7 mouse cellular contexts compared by ENCODE assay signal in genomic region chr13:93499167-93499972, GRCm38 (mm10). TPM values are rescaled to one million over a fixed set of nuclear protein-coding genes. Genes with fewer than 3 reads are reported as not detected.
A peak's percentile ranks its signal among the peaks of the same experiment; 100 is the strongest.
DNase-seq lines count a peak whose midpoint lies in the region; ATAC-seq lines count a peak whose summit lies in the region.

Gene Jmy (minus strand): TSS chr13:93499808.

- no peaks in the 10 kb centered on the region for H3K27me3 ChIP-seq in limb, embryonic 10.5 days (ENCODE audit: low read depth, poor library complexity, severe bottlenecking)
- H3K27me3 ChIP-seq in midbrain, embryonic 13.5 days = no peaks in the 10 kb centered on the region

- ATAC-seq in granulocyte monocyte progenitor cell, adult 5-6 weeks (replicated peaks; ENCODE audit: poor library complexity, severe bottlenecking) = peak; percentile 74
- ATAC-seq in midbrain, embryonic 13.5 days = peak; percentile 94

- peak within 1 kb of the TSS; percentile 88 for H3K9ac ChIP-seq in midbrain, embryonic 13.5 days (replicated peaks)

- H3K4me1 ChIP-seq in limb, embryonic 10.5 days = peaks cover 24% of the 10 kb centered on the region
- peaks cover 37% of the 10 kb centered on the region for H3K4me1 ChIP-seq in midbrain, embryonic 13.5 days (replicated peaks)

- DNase-seq in adrenal gland, adult 8-10 months = peak; percentile 77
- peak; percentile 87 for DNase-seq in embryo, embryonic 9.5 days (ENCODE audit: extremely low spot score)
- peak; percentile 82 for DNase-seq in kidney, adult 11 months
- peak; percentile 88 for DNase-seq in limb, embryonic 10.5 days (ENCODE audit: low spot score)
- DNase-seq in spleen, adult 12 weeks (ENCODE audit: low spot score) = peak; percentile 73

- H3K27ac ChIP-seq in limb, embryonic 10.5 days = peak within 1 kb of the TSS; percentile 93
- H3K27ac ChIP-seq in midbrain, embryonic 13.5 days = peak within 1 kb of the TSS; percentile 96

- under 1% methylated on average over 105 of the region's 105 CpGs for WGBS in limb, embryonic 10.5 days
- under 1% methylated on average over 96 of the region's 105 CpGs for WGBS in midbrain, embryonic 13.5 days

- H3K4me2 ChIP-seq in midbrain, embryonic 13.5 days (replicated peaks) = peak within 1 kb of the TSS; percentile 94

- H3K4me3 ChIP-seq in limb, embryonic 10.5 days = peak within 1 kb of the TSS; percentile 98
- H3K4me3 ChIP-seq in midbrain, embryonic 13.5 days (replicated peaks) = peak within 1 kb of the TSS; percentile 99

- no peaks in the 10 kb centered on the region for H3K9me3 ChIP-seq in limb, embryonic 10.5 days (replicated peaks)
- H3K9me3 ChIP-seq in midbrain, embryonic 13.5 days = no peaks in the 10 kb centered on the region

- H3K36me3 ChIP-seq in limb, embryonic 10.5 days = peaks cover 10% of the 10 kb centered on the region
- H3K36me3 ChIP-seq in midbrain, embryonic 13.5 days = 0 out of 2 replicates have a peak, but pooled peaks cover 2% of the 10 kb centered on the region

RNA-seq across cellular contexts. Expression of gene Jmy, which starts in this region (rescaled TPM):
- 10 to 100 TPM; 49.5 to 64.5 (median 54.5) TPM for total RNA-seq in adrenal gland, adult 8-10 months (2022)
- 6.5 and 8.6 TPM in 2 replicates for total RNA-seq in granulocyte monocyte progenitor cell, adult 5-6 weeks (2014; fragmentation: Nextera tagmentation)
- 5.8 and 6.4 TPM in 2 replicates for total RNA-seq in granulocyte monocyte progenitor cell, adult 5-6 weeks (2017)
- polyA plus RNA-seq in limb, embryonic 10.5 days (2016; fragmentation: Nextera tagmentation; extraction: Ambion mirVana) = 4.2 and 5.7 TPM in 2 replicates
- polyA plus RNA-seq in midbrain, embryonic 13.5 days (2015; fragmentation: Nextera tagmentation; extraction: Ambion mirVana) = 4.3 and 7.6 TPM in 2 replicates

Comparison
In these comparisons a context has a peak if more than half of its experiments do, and no peak if none do; other contexts are left out.
1. Peak in every context shown above with its lines: DNase-seq, ATAC-seq, H3K4me3 ChIP-seq and H3K27ac ChIP-seq.
2. RNA of gene Jmy (total RNA-seq): 49.5 to 64.5 TPM in adrenal gland, adult 8-10 months; 5.8 to 8.6 TPM in granulocyte monocyte progenitor cell, adult 5-6 weeks; every median in the first group is over 4 times any median in the second.